Mouse (Mus musculus) cerebellum, postnatal 14 days (tissue): ENCODE measurements around the gene Gsg1l.

Source experiments
- DNase-seq, 2 experiments: peaks; one replicate each; pipeline ENCODE4 v3.0.0; 2021; ENCODE audit warnings: mixed read lengths in 2 of 2

The Gsg1l gene

GRCm38 (mm10) chr7:126080949-126081654 is 1.1 kb downstream of the Gsg1l start:
- DNase-seq, result peak in 1 of 2 experiments; percentile 47

GRCm38 (mm10) chr7:126076935-126077334 is 5.3 kb downstream of the Gsg1l start:
- DNase-seq, result no peak

GRCm38 (mm10) chr7:126075058-126075457 is 7.2 kb downstream of the Gsg1l start:
- DNase-seq, result no peak

DNA sequence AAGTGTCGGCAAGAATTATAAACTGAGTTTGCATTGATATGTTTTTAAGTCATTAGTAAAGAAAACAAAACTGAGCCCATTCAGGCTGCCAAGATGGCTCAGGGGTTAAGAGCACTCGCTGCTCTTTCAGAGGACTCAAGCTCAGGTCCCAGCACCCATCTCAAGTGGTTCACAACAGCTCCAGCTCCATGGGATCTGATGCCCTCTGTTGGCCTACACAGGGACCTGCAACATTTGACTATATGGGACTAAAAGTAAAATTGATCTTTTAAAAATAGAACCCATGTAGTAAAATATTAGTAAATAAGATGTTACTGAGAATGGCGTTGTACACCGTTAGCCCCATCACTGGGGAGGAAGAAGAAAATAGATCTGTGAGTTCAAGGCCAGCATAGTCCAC is 11.9 kb downstream of the Gsg1l start:
- no peak for DNase-seq

DNA sequence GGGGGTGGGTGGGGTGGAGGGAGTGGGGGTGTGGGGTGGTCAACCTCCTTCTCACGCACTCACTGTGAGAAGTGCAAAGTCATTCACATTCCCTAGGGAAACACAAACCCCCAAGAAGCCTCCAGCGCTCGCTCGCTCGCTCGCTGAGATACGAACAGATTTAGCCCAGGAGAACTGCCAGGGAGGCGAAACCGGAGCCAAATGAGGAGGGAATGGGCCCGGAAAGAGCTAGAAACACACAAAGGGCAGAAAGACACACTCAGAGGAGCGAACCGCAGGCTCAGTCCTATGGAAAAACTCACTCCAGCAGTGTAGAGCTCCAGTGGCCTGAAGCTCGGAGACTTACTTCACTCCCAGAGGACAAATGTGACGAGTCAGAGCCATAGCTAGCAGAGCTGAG is 15.4 kb downstream of the Gsg1l start:
- peak; percentile 72 to 73 for DNase-seq

DNA sequence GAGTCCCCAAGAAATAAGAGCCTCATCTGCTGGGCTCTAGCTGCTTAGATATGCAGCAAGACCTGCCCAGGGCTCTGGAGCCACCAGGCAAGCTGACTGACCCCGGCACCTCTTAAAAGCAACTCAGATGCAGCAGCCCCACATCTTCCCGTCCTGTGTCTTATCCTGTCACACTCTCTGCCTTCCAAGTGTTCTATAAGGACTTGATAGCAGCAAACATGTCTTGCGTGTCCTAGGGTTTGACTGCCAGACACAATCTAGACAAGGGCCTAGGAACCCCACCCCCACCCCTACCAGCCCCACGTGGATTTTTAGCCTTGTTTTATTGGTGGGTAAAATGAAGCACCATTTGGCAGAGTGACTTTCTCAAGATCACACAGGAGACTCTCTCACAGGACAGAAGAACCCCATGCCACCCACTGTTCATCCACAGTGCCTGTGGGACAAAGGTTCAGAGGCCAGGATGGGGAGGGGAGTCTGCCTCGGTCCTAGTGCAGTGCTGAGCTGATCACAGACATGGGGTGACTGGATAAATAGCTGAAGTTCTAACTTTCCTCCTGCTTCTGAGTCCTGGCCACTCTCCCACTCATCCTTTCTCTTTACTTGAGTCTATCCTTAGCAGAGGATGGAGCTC is 16.9 kb downstream of the Gsg1l start:
- no peak for DNase-seq

- DNase-seq, result no peak
Measured at GRCm38 (mm10) chr7:126062228-126062627, 20.0 kb downstream of the Gsg1l start.

DNA sequence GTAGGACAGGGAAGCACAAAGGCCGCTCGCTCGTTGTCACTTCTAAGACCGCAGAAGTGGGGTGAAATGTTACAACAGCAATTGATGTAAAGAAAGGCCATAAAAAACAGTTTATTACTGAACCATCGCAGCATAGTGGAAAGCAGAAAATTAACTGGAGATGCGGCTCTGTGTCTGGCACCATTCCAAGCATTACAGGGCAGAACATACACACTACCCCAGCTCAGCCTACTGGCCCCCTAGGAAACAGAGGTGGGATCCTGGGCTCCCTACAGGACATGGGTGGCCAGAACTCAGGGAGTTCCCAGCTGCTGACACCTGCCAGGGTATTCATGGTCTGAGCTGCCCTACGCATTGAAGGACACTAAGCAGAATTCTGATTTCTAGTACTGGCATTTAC is 23.3 kb downstream of the Gsg1l start:
- DNase-seq, result peak in 1 of 2 experiments; percentile 40

DNA sequence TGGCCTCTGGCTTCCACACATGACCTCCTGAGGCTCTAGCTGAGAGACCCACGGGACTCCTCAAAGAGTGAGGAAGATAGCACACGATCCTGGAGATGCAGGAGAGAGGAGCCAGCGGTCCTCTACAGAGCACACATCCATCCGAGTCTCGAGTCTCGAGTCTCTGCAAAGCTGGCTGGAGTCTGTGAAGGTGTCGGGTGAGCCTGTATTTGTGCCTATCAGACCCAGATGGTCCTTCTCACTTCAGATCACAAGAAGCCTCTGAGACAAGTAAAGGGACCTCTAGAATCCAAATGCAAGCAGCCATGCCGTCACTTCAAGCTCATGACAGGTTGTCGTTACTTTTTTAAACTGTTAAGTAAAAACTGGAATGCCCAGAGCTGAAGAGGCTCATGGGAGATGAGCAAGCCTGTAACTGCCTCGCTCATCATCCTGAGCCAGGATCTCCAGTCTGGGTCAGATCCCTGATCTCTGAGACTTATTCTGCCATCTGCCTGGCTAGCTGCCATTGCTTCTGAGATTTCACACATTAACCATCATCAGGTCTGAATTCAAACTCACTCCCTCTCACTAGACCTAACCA is 24.8 kb downstream of the Gsg1l start:
- DNase-seq, result no peak

GRCm38 (mm10) chr7:126054574-126054973 is 27.6 kb downstream of the Gsg1l start:
- peak; percentile 57 to 65 for DNase-seq

GRCm38 (mm10) chr7:126053618-126054017 is 28.6 kb downstream of the Gsg1l start:
- peak; percentile 44 to 48 for DNase-seq

DNA sequence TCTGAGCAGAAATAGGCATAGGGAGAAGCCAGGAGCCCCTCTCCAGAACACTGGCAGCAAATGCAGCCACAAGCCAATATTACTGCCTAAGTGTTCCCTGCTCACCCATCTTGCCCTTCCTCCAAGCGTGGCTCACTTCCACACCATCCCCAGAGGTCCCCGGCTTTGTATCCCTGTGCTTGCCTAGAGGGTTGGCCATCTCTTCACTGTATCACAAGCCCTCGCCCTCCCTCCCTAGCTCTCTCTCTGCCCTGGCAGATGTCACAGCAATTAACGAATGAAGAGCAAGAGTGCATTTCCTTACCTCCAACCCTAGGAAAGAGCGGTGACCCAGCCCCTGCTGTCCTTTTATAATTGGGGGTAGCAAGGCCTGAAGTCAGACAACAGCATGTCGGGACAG is 30.3 kb downstream of the Gsg1l start:
- DNase-seq, result peak; percentile 22 to 42

DNA sequence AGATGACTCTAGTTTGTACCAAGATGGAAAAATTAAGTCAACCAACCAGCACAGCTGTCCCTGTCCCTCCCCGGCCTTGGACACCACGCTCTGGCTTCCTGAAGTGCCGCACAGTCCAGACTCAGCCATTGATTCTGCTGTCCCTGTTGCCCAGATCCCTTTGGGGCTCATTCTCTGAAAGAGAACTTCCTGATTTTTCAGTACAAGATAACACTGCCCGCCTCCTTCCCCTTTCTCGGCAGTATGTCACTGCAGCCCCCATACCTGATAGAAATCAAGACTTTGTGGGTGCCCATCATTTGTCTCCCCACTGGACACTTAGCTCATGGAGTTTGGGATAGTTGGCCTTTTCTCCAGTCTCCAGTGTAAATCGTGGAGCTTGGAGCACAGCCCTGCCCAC is 37.1 kb downstream of the Gsg1l start:
- DNase-seq, result no peak

GRCm38 (mm10) chr7:126042306-126042705 is 39.9 kb downstream of the Gsg1l start:
- peak in 1 of 2 experiments; percentile 32 for DNase-seq

GRCm38 (mm10) chr7:126040794-126041526 is 41.3 kb downstream of the Gsg1l start:
- peak; percentile 87 to 88 for DNase-seq

DNA sequence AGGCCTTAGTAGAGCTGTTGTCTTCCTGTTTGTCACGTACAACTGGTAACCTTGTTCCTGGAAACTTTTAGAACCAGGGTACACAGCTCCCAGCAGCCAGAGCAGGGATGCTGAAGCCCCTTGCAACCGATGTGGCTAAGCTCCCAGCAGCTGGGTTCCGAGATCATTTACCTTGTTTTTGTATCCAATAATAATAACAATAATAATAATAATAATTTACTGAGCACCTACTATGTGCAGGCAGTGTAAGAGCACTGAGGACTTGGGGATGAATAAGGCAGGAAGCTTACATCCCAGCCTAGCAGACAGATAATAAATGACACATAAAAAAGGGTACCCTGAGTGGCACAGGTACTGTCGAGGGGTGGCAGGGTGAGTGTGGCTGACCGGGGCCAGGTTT is 42.4 kb downstream of the Gsg1l start:
- no peak for DNase-seq

- peak in 1 of 2 experiments; percentile 25 for DNase-seq
Measured at GRCm38 (mm10) chr7:126039247-126039835, 42.9 kb downstream of the Gsg1l start.

DNA sequence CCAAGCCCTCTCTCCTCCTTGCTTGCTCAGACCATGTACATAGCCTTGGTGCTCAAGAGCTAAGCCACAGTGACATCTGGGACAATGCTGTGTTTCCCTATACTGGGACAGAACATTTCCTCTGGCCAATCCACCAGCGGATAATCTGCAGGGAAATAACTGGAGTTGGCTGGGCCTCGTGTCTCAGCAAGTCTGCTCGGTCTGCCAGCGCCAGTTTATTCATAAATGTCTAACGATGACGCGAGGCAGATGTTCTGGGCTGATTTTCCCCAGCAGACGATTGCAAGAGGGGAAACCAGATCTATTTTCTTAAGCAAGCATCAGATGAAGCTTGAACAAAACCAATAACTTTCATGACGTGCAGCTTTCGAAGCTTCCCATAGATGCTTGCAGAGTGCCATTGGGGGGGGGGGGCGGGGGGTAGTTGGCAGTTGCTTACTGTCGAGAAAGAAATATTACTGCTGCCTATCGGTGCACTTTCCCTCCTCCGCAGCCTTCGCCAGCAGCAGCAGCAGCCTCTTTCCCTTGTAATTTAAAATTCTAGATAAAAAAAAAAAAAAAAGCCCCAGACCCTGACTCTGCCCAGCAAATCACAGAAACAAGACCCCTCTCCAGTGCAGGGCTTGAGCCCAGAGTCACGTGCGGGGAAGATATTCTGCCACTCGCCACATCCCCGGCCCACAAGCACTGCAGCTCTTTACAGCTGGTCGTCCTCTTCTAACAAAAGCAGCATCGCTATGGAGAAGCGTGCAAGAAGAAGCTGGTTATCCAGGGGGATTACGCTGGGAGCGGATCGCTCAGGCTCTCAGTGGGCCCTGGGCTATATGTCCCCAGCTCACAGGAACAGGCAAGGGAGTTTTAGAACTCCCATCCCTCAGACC is 43.6 kb downstream of the Gsg1l start:
- DNase-seq, result no peak

GRCm38 (mm10) chr7:126035332-126035731 is 46.9 kb downstream of the Gsg1l start:
- peak; percentile 43 to 66 for DNase-seq

DNA sequence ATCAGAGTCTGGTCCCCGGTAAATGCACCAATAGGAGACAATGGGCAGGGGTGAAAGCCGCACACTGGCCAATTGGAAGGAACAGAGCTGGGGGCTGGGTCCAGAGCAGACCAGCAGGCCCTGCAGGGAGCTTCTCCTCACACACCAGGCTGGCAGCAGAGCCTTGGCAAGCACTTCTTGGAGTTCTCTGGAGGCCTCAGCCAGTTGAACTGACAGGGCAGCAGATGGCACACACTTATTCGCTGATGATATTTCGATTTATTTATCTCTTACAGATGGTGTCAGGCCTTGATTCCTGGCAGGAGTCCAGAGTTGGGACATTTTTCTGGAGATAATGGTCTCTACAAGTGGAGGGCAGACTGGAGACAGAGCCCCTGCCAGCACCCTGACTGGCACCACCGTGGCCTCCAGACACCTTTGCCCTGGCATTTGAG is 49.4 kb downstream of the Gsg1l start:
- DNase-seq, result peak; percentile 86 to 91

DNA sequence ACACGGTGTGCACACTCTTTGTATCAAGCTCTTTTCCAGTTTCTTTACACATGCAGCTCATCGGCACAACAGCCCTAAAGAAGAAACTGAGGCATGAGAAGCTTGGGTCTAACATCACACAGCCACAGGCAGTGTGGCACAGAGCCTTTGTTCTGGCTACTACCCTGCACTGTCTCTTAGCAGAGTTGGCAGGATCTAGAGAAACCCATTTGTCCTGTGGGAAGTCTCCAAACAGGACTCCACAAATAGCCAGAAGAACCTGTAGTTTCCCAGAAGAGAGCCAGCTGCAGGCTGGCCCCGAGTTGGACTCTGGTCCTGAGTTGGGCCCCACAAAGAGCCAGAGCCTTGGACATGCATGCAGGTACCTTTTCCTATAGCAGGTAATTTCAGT is 49.9 kb downstream of the Gsg1l start:
- no peak for DNase-seq
